Mouse (Mus musculus) A20 (cell line): ENCODE measurements around the gene Fkbp15.
"Not testable (repeated sequence)": the region's sequence is repeated elsewhere in the genome, so short reads cannot be mapped to it uniquely, and the experiment has no call there.

Experiments used
- DNase-seq: peaks from one replicate; pipeline ENCODE4 v3.0.0-alpha.2; 2011; ENCODE audit warnings: low read depth, low spot score

The Fkbp15 gene

DNA sequence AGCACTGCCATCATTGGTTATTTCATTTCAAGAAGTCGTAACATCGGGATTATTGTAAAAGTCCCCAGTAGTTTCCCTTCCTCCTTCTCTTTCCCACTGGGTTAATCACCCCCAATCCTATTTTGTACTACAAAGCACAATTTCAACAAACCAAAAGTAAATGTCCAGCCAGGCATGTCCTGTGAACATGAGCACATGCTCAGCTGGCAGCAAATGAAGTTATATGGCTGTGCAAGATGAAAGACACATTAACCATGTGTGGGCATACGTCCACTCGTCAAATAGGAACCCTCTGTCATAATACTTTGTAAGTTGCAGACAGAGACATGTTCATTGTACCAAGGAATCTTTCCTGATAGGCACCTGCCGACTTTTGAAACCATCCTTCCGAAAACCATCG is 77.4 kb downstream of the Fkbp15 start:
- peak; percentile 45 for DNase-seq

DNA sequence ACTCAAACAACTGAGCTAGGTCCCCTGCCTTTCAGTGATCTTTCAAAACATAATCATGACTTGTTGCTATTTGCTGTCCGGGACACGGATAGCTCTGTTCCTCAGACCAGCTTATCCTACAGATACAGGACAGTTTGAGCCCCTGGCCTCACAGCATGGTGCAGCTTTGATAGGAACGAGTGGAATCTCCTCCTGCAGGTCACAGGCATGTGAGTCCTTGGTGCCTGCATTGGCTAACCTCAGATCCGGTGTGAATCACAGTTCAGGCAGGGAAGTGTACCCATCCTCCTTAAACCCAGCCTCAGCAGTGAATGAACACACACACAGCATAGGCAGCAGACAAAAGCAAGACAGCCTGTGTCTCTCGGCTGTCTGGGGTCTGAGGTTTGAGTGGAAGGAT is 79.0 kb downstream of the Fkbp15 start:
- no peak for DNase-seq

DNA sequence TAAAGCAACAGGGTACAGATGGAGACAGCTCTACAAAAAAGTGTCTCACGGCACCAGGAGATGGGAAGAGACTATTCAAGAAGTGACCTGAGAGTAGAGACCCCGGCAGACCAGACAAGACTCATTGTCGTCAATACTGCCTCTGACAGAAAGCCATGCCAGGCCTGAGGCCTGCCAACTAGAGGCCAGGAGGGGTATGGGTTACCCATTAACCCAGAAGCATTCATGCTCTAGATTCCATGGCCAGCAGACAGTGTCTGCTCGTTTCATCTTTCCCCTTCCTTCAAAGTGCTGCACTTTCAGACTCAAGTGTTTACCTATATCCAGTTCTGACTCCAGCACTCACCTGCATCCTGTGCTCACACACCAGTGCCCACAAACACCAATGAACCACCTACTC is 82.3 kb downstream of the Fkbp15 start:
- no peak for DNase-seq

DNA sequence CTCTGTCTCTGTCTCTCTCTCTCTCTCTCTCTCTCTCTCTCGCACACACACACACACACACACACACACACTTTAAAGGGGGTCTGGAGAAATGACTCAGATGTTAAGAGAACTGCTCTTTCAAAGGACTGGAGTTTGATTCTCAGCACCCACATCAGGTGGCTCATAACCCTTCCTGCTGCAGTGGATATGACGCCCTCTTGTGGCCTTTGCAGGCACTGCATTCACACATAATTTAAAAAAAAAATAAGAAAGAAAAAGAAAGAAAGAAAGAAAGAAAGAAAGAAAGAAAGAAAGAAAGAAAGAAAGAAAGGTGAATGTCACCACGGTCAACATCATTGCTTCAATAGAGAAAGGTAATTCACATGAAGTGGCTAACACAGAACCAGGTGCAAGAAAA is 83.1 kb downstream of the Fkbp15 start:
- no peak for DNase-seq

DNA sequence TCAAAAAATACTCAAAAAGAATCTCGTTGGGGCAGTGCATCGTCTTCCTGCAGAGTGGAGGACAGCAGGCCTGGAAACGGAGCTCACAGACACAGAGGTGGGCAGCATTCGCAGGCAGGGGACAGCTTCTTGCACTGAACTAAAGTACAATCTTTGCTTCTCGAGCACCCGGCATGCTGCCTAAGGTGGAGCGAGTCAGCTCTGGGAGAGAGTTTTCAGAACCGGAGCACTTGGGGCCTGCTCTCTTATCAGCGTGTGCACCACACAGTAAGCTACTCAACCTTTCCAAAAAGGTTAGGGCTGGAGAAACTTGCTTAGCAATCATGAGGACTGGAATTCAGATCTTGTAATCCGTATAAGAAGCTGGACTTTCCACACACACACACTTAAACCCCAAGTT is 83.7 kb downstream of the Fkbp15 start:
- no peak for DNase-seq

DNA sequence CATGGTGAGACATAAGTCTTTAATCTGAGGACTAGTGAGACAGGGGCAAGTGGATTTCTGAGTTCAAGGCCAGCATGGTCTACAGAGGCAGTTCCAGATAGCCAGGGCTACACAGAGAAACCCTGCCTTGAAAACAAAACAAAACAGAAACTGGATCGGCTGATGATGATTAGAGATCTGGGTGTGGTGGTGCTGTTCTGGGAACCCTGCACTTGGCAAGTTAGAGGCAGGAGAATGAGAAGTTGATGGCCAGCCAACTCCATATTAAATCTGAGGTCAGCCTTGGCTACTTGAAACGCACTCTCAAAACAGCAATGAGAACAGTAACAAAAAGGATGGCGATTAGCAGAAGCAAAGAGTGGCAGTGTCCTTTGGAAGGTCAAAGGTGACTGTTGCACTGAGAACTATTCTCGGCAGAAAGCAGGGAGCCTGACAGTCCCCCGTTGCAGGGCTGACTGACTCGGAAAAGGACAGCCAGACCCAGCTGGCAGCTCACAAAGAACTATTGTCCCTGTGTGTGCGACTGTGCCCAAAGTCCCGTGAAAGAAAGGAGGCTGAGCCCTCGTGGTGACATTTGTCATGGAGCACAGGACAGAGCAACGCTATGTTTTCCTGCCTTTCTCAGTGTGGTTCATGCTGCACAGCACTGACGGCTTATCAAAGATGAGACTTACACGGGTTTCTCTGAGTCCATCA is 85.4 kb downstream of the Fkbp15 start:
- DNase-seq, result no peak

DNA sequence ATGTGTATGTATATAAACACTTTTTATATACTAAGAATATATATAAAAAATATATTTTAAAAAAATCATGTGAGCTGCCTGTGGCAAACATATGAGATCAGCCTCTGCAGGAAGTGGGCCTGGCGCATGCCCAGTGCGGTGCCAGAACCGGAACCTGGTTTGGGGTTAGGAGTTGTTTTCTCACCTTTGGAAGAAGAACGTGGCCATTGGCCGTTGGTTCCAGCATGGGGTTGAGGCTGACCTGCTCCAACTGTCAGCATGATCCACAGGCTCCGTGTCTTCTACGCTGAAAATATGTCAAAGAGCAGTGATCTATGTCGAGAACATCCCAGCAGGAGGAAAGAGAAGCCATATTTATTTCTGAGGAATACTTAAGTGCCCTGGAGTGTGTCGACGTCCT is 86.4 kb downstream of the Fkbp15 start:
- no peak for DNase-seq

DNA sequence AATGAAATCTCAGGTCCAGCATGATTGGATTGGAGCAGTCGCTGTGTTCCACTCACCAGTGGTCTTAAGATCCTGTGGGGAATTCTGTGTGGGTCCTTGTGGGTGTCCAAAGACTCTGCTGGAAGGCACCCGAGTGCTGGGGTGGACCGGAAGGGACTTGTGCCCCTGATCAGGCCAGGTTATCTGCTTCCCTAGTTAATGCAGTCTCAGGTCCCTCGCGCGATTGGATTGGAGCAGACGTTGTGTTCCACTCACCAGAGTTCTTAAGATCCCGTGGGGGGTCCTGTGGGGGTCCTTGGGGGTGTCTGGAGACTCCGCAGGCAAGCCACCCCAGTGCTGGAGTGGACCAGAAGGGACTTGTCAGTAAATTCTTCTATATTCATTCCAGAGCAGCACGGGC is 87.7 kb downstream of the Fkbp15 start:
- DNase-seq, result no peak

DNA sequence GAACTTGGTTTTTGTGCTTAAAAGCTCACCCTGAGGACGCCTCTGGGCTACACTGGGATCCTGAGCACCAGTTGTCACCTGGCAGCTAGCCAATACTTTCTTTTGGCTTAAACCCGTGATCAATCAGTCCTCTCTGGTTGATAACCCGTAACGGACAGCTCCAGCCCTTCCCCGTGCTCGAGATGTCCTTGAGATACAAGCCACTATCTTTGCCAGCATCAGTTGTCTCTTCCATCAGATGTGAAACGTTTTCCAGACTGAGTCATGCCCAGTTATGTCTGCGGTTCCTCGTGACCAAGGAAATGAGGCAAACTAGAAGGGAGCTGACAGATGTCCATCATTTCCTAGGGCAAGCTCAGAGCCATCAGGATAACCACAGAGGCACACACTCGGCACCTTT is 93.2 kb downstream of the Fkbp15 start:
- DNase-seq, result no peak

DNA sequence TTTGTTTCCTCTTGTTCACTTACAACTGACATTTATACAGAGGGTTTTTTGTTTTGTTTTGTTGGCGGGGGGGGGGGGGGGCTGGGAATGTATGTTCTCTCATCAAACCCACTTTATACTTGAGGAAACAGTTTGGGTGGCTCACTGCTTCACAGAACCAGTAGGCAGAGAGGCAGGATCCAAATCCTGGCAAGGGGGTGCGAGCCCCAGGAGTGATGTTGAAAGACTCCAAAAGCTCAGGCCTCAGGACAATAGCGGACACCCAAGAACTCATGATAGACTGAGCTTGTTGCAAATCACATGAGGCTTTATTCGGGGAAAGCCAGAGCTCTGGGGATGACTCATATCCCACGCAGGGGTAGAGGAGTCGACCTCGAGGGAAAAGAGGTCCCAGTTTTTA is 94.3 kb downstream of the Fkbp15 start:
- DNase-seq, result not testable (repeated sequence)

DNA sequence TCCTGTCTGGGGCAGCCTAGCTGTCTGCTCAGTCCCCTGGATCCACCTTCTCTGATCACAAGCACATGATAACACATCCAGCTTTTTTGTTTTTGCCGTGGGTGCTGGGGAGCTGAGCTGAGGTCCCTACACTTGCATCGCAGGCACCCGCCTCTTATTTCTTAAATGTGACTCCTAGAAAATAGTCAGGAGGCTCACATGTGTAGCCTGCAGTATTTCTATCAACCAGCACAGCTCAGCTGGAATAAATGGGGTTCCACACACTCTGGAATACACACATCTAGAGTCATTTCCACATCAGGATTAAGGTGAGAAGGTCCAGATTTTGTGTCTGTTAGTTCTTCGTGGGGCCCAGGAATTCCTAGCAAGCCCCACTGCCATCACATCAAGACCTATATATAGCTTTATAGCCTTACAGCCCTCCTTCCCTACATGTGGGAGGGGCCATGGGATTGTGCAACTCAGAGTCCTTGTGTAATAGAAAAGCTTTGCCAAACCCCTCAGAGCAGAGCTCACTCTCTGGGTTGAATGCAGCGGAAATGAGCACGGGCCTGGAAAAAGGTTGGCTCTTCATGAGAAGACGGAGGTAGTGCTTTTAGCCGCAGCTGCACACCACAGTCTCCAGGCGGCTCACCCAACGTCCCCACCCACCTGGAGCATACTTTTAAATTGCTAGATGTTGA is 95.1 kb downstream of the Fkbp15 start:
- DNase-seq, result no peak

DNA sequence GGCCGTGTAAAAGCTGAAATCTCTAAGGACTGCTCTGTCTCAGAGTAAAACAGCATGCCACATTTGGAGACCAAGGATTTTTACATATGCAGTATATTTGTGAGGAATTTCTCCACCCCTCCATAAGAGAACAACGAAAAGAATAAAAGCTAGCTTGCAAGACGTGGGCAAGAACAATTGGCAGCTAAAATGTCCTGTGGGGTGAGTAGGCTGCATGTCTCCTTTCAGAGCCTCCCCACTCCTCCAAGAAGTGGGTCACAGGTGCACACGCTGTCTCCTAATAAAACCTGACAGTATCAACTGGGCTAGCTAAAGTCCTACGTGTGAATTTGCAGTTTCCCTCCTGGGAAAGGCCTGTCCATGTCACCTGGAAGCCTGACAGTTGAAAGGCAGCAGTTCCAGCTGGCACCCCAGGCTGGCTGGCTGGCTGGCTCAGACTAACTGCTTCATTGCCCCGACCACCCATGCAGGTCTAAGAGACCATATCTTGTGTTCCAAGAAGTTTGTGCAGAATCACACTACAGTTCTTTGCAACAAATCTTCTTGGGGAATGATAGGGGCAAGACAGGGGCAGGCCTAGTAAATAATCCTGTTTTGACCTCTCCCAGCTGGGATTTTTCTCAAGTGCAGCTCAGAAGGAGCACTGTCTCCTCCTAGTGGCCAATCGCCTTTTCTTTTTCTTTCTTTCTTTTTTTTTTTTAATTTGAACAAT is 97.1 kb downstream of the Fkbp15 start:
- DNase-seq, result peak; percentile 48

DNA sequence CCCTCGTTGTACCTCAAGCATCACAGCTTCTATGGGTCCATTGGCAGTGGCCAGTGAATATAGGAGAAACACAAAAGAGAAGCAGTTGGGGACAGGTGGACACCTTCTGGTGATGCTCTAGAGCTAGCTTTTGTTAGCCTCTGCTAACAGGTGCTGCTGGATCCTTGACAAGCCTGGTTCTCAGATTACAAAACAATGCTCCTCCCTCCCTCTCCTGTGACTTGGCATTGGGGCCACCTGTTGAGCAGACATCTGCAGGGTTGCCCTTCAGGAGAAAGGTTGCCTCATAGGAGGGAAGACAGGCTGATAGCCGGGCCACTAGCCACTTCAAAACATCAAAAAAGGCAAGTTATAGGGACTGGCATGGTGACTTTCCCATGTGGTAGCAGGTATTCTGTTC is 98.1 kb downstream of the Fkbp15 start, which contains the start of gene Slc31a2:
Gene Slc31a2 (plus strand): TSS at position 287 of the 400 bp plus-strand sequence.
- DNase-seq, result no peak

DNA sequence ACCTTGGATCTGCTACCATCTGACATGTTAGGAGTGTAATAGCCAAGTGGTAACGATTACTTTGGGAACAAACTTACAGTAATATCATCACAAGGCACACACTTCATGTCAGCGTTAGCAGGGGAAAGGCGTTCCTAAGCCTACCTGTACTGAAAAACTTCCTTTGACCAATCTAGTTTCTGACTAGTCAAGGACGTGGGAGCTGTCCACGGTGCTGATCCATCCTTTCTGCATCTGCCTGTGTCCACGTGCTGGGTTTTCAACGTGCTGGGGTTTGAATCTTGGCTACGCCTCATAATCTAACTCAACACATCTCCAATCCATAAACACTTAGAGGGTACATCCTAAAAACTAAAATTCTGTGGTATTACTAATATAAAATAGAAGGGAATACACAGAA is 103.4 kb downstream of the Fkbp15 start:
- peak; percentile 47 for DNase-seq

DNA sequence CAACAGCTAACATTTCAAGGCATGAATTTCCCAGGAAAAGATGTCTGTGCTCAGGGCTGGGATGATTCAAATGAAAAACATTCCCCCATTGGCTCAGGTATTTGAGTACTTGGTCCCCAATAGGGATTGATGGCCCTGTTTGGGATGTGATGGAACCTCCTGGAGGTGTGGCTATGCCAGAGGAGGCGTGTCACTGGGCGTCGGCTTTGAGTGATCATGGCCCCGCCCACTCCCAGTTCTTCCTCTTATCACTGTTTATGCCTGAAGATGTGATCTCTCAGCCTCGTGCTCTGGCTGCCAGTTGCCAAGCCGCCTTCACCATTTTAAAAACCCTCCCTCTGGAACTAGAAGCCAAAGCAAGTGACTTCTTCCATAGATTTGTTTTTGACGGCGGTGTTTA is 105.8 kb downstream of the Fkbp15 start:
- DNase-seq, result no peak

DNA sequence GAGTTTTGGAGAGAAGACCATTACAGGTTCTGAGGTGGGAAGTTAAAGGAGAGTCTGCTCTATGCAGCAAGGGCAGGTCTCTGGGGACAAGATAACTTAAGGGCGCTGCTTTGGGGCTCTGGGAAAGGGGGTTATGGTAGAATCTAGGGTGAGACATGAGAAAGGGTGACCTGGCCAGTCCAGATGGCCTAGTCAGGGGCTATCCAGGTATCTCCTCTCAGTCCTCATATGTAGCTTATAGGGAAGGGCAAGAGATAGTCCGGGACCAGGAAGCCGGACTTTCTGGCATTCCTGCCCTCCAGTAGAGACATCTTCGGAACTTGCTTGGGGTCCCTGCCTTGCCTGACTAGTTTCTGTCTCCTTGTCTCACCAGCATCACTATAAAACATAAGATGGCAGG is 108.6 kb downstream of the Fkbp15 start:
- DNase-seq, result no peak

DNA sequence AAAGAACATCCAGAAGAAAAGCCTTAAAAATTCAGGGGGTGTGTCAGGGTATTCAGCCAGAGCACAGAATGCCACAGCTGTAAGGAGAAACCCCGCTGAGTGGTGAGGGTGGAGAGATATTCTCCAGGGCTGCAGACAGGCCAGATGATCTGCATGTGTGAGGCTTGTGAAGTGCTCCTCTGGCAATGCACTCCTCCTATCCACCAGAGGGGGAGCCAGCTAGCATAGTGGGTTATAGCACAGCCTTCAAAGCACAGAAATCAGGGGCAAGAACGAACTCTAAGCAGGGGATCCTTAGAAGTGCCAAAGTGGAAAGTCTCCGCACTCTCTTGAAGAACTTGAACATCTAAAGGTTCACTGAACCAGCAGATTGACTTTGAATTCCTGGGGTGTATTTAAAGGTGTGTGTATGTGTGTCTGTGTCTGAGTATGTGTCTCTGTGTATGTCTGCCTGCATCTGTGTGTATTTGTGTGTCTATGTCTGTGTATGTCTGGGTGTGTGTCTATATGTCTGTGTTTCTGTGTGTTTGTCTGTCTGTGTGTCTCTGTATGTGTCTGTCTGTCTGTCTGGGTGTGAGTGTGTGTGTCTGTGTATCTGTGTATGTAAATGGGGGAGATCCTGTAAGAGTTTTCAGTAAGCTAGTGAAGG is 109.3 kb downstream of the Fkbp15 start:
- peak; percentile 53 for DNase-seq
